Mouse (Mus musculus) lung, postnatal 0 days (tissue): ENCODE data around the gene Sost.

Experiments
- CTCF ChIP-seq: IDR thresholded peaks from 2 replicates; pipeline ENCODE4 v1.5.1; 2016; ENCODE audit warnings: antibody characterized with exemption, mild to moderate bottlenecking
- EP300 ChIP-seq: IDR thresholded peaks from 2 replicates; pipeline ENCODE4 v1.6.1; 2016; ENCODE audit warnings: antibody characterized with exemption, mild to moderate bottlenecking, control low read depth

- no peak for TF ChIP-seq CTCF
- TF ChIP-seq EP300, result no peak
Measured at GRCm38 (mm10) chr11:102016136-102016535, 49.3 kb upstream of the Sost start.
